Mouse (Mus musculus) kidney, postnatal 10 days (tissue): Measurements from ENCODE around the gene Olfr690.
"Not testable (repeated sequence)": the region's sequence is repeated elsewhere in the genome, so short reads cannot be mapped to it uniquely, and the experiment has no call there.

ENCODE experiments used
- DNase-seq: peaks from one replicate; pipeline ENCODE4 v3.0.0; 2021; ENCODE audit warnings: mixed read lengths

Gene Olfr690

GRCm38 (mm10) chr7:105334004-105334403 is at the start of gene Olfr690:
Gene Olfr690, minus strand, starts transcription at chr7:105334104.
- DNase-seq = no peak

DNA sequence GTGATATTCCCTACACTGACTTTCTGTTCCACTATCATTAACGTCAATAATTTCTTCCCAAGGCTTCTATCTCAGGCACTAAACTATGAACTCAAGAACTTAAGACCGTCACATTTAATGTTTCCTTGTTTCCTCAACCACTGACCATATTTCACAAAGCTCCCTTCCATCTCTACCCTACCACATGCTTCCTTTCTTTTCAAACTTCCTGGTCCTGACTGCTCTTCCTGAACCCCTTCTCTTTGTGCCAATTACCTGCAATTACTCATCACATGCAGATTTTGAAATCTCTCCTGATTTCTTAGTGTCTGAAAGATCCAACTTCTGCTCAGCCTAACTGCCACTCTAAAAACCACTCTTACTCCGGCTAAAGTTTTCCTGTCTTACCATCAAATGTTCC is 46.4 kb upstream of the Olfr690 start:
- DNase-seq = no peak

- no peak for DNase-seq
Measured at GRCm38 (mm10) chr7:105374866-105375265, 41.0 kb upstream of the Olfr690 start, which contains the start of gene Gm5901. Gene Gm5901, plus strand, starts transcription at chr7:105375038.

DNA sequence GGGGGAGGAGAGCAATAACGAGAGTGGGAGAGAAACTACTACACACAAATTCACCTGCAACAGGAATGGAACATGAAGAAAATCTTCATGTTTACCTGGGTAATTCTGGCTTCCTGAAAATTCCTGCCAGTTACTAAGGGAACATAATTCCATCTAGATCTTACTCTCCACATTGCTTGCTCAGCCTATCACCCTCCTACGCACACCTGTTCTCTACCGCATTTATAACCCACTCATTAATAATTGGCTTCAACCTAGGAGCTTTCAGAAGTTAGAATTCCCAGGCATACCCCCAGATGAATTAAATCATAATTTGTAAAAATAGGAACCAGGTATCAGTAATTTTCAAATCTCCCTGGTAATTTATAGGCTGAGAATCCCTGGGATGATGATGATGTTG is 40.1 kb upstream of the Olfr690 start:
- DNase-seq = no peak

DNA sequence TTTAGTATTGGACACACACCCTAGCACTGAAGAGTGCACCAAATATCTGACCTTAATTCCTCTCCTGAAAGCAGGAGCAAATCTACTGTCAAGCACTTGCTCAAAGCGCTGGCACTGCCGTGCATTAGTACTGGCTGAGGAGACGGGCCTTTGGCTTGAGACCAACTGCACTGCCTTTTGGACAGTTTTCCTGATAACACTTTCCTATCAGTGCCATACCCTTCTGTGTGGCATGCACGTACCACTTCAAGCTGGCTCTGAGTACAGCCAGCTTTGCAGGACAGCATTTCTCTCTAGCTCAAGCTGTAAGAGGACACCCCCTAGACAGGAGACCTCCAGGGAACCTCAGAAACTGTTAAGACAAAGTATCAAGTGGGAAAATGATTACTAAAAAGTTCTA is 39.6 kb upstream of the Olfr690 start:
- DNase-seq = no peak

GRCm38 (mm10) chr7:105372912-105373311 is 39.0 kb upstream of the Olfr690 start:
- DNase-seq = no peak

DNA sequence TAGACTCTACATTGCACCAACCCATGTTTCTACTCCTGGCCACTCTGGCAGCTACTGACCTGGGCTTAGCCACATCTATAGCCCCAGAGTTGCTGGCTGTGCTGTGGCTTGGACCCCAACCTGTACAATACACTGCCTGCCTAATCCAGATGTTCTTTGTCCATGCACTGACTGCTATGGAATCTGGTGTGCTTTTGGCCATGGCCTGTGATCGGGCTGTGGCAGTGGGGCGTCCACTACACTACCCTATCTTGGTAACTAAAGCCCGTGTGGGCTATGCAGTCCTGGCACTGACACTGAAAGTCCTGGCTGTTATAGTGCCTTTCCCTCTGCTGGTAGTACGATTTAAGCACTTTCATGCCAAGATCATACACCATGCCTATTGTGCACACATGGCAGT is 34.6 kb upstream of the Olfr690 start:
- DNase-seq = no peak

DNA sequence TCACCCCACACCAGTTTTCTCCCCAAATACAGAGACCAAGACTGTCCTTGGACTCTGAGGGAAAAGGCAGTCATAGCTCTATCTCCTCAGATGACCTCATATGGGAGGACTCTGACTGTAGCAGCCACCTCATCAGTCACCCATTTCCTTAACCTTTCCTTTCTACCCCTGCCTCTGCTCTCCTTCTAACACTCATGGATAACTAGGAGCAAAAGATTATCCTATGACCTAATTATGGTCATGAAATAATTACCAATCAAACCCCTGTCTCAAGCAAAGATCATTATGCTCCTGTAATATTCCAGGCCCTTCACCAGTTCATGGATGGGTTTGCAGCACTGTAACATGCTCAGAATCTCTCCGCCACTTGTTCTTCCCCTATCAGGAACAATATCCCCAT is 34.0 kb upstream of the Olfr690 start, which contains the start of gene Olfr692:
Gene Olfr692 (plus strand): TSS at position 301 of the 400 bp plus-strand sequence.
- DNase-seq = no peak

DNA sequence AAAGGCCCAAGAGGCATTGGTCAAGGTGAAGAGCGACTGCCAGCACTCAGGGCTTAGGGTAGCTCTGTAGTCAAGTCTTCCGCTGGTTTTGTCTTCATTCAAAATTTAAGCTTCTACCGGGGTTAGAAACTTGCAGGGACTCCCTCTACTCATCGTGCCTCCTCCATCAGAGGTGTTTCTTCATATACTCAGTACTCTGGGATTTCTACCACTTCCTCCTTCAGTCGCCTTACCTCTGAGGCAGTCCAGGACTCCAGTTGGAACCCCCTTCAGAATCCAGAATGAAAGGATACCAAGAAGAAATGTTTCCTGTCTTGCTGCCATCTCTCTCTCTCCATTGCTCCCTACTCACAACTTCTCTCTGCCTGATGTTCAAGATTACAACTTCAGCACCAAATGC is 33.4 kb upstream of the Olfr690 start:
- DNase-seq = no peak

DNA sequence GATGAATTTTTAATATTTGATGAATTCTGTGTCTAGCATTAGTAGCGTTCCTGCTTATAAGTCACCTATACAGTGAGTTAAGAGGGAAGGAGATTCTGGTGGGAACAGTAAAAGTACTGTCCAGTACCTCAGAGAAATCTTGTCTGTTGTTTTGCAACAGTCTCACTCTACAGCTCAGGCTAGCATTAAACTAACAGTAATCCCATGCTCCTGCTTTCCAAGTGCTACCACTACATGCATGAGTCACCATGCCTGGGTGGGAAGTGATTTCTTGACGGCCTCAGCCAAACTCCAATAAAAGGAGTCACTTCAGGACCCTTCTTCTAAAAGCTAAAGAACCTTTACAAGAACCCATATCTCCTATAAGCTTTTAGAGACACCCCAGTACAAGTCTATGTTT is 27.8 kb upstream of the Olfr690 start:
- no peak for DNase-seq

GRCm38 (mm10) chr7:105356487-105356886 is 22.6 kb upstream of the Olfr690 start:
- DNase-seq = not testable (repeated sequence)

- DNase-seq = not testable (repeated sequence)
Measured at GRCm38 (mm10) chr7:105356064-105356463, 22.2 kb upstream of the Olfr690 start.

GRCm38 (mm10) chr7:105342752-105343151 is 8.8 kb upstream of the Olfr690 start:
- no peak for DNase-seq

DNA sequence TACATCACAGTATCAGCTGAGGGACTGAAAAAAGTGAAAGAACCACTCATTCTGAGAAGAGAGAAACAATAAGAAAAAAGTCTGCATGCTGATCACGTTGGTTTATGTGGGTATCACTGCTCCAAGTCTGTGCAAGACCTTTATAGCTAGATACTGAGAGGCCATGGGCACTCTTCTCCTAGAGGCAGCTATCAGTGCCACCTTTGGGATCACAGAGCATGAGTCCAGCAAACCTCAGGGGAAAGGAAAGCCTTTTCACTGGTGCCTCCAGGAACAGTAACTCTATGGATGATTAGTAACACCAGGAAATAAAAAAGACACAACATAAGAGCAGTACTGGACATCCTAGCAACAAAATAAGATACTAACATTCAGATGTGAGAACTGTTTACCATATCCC is 8.3 kb upstream of the Olfr690 start, which contains the start of gene Olfr691:
Gene Olfr691 (minus strand): TSS at position 101 of the 400 bp plus-strand sequence.
- no peak for DNase-seq

- DNase-seq = no peak
Measured at GRCm38 (mm10) chr7:105325302-105325701, 8.6 kb downstream of the Olfr690 start.

DNA sequence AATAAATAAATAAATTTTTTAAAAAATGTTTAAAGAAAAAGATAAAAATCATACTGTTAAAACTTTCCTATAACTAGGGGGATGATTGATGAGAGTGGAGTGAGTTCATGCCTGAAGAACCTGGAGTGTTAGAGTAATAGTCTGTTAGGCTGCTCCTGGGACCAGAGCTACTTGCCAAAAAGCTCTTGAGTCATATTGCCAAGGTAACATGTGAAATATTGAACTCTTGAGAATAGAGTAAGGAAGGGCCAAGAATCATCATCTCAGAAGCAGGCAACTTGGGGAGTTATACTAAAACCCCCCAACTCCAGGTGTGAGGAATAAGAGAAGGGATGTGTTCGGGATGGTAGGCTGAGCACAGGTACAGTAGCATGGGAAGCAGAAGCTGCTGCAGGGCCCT is 23.0 kb downstream of the Olfr690 start, which contains the start of gene Olfr689:
Gene Olfr689 (plus strand): TSS at position 301 of the 400 bp plus-strand sequence.
- no peak for DNase-seq

GRCm38 (mm10) chr7:105290051-105290450 is 43.9 kb downstream of the Olfr690 start:
- no peak for DNase-seq

DNA sequence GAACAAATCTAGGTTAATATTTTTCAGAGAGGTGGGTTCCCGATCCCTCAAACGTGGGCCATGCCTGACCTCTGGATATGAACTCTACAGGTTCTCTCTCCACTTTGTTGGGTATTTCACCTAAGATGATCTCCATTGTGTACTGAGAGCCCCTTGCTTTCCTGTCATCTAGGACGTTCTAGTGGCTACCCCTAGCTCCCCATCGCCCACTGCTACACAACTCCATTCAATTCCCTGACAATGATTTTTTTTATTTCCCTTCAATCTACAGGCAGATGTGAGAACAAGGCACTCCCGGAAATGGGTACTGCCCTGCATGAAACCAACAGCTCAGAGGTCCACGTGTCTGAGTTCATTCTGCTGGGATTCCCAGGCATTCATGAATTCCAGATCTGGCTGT is 46.1 kb downstream of the Olfr690 start, which contains the start of gene Olfr688:
Gene Olfr688 (plus strand): TSS at position 301 of the 400 bp plus-strand sequence.
- DNase-seq = no peak
